Mouse (Mus musculus): ENCODE measurements around the gene Ang2. TPM values are rescaled to one million over a fixed set of nuclear protein-coding genes. Genes with fewer than 3 reads are reported as not detected.
"Not testable (repeated sequence)": the region's sequence is repeated elsewhere in the genome, so short reads cannot be mapped to it uniquely, and the experiment has no call there.

The Ang2 gene
- polyA plus RNA-seq (2012; rRNA removed), result not detected in 2 replicates

DNA sequence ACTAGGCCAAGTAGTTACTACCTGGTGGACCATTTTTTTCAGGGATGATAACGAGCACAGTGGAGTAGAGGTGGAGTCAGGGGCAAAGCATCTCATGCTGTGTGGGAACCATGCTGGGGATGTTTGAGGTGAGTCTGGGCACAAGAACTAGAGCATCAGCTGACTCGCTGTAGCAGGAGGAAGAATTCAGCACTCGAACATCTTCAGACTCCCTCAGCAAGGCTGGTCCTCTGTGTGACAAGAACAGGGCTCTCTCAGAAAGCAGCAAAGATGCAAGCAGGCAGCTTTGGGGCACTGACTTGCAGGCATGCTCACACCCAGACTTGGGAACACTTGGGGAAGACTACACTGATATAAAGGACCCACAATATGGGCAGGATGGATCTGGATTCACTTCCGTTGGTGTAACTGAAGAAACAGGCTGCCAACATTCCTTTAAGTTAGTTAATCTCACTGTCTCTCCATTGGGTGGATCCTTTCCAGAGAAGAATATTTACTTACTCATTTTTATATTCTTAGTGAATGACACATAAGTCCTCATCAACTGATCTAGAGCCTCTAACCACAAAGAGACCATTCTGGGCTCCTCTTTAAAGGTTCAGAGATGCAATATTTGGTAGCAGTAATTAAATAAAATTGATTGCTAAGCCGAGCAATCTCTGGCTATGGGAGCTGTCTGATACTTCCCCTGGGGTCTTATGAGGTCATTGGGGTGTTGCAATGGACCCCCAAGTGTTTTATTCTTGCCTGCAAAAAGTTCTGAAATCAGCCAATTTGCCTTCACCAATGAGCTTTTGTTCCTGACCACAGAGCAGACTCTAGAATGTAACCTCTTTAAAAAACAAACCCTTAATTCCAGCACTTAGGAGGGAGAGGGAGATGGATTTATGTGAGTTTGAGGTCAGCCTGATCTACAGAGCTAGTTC, at the start of gene Ang2:
Gene Ang2, minus strand, starts transcription at position 51 of the 926 bp plus-strand sequence.
- DNase-seq (ENCODE audit: low read depth, low spot score), result no peak
- WGBS, result 68% methylated on average over 5 of the region's 5 CpGs

DNA sequence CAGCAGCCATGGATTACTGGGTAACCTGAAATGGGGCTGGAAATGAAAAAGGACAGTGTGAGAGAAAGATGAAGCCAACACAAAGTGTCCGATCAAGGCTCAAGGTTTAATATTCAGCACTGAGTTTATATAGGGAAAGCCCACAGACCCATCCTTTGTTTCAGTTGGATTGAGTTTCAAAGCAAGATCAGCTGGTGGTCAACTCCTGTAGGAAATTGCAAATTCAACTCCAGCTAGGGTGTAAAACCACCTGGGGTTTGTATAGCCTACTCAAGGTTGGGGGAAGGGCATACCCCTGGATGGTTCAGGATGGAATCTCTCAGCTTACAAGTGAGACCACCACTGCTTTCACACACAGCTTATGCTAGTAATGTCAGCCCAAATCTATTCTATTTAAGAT, 48.8 kb upstream of the Ang2 start:
- 93% methylated on average over 1 of the region's 1 CpGs for WGBS
- DNase-seq (ENCODE audit: low read depth, low spot score), result no peak

DNA sequence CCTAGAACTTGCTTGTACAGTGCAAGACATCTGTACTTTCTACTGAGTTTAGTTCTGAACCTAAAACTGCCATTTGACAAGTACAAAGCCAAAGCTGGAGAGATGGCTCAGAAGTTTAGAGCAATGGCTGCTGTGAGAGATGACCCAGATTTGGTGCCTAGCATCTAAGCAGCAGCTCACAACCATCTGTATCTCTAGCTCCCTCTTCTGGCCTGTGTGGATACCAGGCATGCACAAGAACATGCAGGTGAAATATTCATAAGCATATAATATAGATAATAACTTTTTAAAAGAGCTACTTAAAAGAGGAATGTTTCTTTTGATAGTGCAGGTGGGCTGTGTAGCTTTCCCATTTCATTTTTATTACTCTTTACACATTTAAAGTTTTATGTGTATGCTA, 42.0 kb upstream of the Ang2 start:
- DNase-seq (ENCODE audit: low read depth, low spot score), result peak; percentile 2

GRCm38 (mm10) chr14:51237488-51237887, 38.5 kb upstream of the Ang2 start:
- 82% methylated on average over 1 of the region's 1 CpGs for WGBS
- not testable (repeated sequence) for DNase-seq (ENCODE audit: low read depth, low spot score)

GRCm38 (mm10) chr14:51229657-51230056, 30.7 kb upstream of the Ang2 start:
- DNase-seq (ENCODE audit: low read depth, low spot score), result not testable (repeated sequence)
- 49% methylated on average over 4 of the region's 4 CpGs for WGBS

GRCm38 (mm10) chr14:51220075-51220474, 21.1 kb upstream of the Ang2 start:
- DNase-seq (ENCODE audit: low read depth, low spot score), result not testable (repeated sequence)
- 76% methylated on average over 3 of the region's 3 CpGs for WGBS

DNA sequence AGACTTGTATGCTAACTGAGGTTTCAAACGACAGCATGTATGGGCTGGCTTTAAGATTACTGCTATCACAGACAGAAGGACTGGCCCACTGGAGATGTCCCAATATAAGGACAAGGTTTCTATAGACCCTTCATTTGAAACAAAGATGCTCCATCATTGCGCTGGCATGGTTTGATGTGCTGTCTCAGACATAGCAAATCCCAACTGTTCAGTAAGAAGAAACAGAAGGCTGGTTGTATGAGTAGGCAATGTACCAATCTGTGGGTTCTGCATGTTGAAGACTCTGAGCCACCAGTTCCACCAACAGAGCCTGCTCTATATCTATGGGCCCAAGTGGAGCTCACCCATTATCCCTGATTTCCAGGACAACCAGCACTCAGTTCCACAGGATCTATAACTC, 4.2 kb upstream of the Ang2 start, which contains the start of gene Ear14:
Gene Ear14, plus strand, starts transcription at position 277 of the 400 bp plus-strand sequence.
- no peak for DNase-seq (ENCODE audit: low read depth, low spot score)
- 93% methylated on average over 2 of the region's 2 CpGs for WGBS

DNA sequence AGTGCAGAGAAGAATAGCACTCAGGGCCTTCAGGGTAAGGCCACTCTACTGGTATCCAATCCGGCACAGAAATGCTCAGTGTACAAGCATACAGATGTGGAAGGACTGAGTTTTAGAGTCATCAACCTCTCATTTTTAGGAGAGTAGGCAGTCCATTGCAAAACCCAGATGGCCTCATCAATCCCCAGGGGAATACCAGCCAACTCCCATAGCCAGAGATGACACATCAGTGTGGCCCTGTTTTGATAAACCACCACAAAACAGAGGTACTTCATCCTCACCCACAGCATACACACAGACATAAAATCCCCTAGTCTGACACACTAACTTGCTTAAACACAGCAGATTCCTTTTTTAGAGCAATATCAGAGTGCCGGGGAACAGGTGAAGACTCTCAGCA, 1.5 kb upstream of the Ang2 start:
- DNase-seq (ENCODE audit: low read depth, low spot score), result no peak
- 88% methylated on average over 2 of the region's 2 CpGs for WGBS

DNA sequence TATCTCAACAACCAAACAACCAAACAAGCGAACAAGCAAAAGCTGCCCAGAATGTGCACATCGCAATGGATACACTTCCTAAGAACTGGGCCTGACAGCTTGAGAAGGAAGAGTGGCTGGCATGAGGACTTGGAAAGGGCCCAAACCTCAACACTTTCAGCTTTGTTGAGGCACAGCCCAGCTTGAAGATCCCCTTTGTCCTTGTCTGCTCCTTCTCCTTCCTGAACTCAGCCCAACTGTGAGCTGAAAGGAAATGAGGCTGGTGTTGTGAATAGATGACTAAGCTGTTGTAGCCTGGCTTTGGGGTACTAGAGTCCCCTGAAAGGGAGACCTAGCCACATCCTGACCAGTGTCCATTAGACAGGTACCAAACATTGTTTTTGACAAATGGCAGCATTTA, 1.1 kb upstream of the Ang2 start:
- no peak for DNase-seq (ENCODE audit: low read depth, low spot score)
- 89% methylated on average over 2 of the region's 2 CpGs for WGBS

- DNase-seq (ENCODE audit: low read depth, low spot score), result no peak
- WGBS, result 88% methylated on average over 4 of the region's 4 CpGs
These were observed 3.3 kb downstream of the Ang2 start for GRCm38 (mm10) chr14:51195681-51196080.

DNA sequence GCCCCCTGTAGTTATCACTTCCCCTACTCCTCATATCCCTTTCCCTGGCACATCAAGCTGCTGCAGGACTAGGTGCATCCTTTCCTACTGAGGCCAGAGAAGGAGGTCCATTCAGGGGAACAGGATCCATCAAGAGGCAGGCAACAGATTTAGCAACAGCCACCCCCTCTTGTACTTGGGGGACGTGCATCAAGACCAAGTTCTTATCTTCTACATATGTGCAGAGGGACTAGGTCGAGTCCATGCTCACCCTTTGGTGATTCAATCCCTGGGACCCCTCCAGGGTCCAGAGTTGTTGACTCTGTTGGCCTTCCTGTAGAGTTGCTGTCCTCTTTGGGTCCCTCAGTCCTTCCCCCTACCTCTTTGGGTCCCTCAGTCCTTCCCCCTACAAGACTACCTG, 17.9 kb downstream of the Ang2 start:
- not testable (repeated sequence) for DNase-seq (ENCODE audit: low read depth, low spot score)
- WGBS, result 83% methylated on average over 2 of the region's 2 CpGs

DNA sequence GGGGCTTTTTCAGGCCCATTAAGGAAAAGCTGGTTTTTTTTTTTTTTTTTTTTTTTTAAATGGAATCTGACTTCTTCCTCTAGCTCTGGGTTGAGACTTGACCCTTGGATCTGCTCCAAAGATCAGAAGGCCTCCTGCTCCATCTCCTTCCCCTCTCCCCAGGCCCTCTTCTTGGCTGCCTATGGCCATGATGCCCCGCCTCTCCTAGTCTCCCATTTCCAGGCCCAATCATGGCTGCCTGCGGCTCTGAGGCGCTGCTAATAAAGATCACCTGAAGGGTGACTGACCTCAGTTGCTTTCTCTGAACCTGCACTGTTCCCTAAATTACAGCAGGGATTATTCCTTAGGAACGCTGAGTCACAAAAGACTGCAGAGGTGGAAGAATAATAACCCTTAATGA, 25.1 kb downstream of the Ang2 start:
- WGBS, result 83% methylated on average over 4 of the region's 4 CpGs
- no peak for DNase-seq (ENCODE audit: low read depth, low spot score)

- not testable (repeated sequence) for DNase-seq (ENCODE audit: low read depth, low spot score)
- WGBS, result 65% methylated on average over 4 of the region's 4 CpGs
These were observed 26.0 kb downstream of the Ang2 start for GRCm38 (mm10) chr14:51172947-51173346.

- DNase-seq (ENCODE audit: low read depth, low spot score), result not testable (repeated sequence)
- 43% methylated on average over 9 of the region's 9 CpGs for WGBS
These were observed 26.7 kb downstream of the Ang2 start for GRCm38 (mm10) chr14:51172095-51172865.

DNA sequence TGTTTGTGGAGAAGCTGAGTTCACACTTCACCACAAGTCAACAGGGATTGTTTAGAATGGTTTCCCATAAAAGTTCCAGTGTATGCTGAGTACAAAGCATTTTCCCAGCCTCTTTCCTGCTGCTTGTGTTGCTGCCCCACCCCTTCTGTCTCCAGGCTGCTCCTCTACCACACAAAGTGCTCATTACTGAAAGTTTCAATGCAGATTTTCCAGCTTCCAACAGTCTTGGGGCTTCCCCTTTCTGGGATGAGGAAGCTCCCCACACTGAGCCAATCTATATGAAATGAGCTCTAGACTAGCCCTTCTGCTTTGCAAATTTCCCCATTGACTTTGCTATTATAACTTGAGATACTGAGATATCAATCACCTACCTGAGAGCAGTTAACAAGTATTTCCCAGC, 32.9 kb downstream of the Ang2 start:
- no peak for DNase-seq (ENCODE audit: low read depth, low spot score)

DNA sequence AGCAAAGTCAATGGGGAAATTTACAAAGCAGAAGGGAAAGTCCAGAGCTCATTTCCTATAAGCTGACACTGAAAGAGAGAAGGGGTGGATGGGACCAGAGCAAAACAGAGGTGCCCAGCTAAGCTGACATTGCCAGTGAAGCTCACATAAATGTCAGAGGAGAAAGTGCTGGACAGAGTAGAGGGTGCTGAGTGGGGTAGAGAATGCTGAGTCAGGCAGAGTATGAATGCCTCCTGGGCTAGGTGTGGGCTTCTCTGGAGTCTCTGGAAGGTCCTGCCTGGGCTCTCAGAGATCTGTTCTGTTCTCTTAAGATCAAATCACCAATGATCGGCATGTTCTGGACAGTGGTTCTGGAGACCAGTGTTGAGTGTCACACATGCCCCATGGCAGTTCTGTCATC, 33.5 kb downstream of the Ang2 start:
- 96% methylated on average over 1 of the region's 1 CpGs for WGBS
- DNase-seq (ENCODE audit: low read depth, low spot score), result no peak

GRCm38 (mm10) chr14:51163323-51163722, 35.6 kb downstream of the Ang2 start:
- not testable (repeated sequence) for DNase-seq (ENCODE audit: low read depth, low spot score)
- 56% methylated on average over 6 of the region's 6 CpGs for WGBS

DNA sequence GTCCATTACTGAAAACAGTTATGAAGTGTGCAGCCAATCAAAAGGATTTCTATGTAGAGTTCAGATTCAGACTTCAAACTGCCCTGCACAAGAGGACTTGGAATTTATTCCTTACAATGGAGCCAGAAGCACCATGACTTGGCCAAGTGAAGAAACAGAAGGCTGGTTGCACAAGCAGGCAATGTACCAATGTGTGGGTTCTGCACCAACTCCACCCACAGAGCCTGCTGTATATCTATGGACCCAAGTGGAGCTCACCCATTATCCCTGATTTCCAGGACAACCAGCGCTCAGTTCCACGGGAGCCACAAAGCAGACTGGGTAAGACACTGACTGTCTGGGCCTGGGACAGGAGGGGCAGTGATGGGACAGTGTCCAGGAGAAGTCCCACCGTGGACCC, 37.0 kb downstream of the Ang2 start, which contains the start of gene Rnase2b:
Gene Rnase2b, plus strand, starts transcription at position 285 of the 400 bp plus-strand sequence.
- not testable (repeated sequence) for DNase-seq (ENCODE audit: low read depth, low spot score)
- 97% methylated on average over 3 of the region's 3 CpGs for WGBS

GRCm38 (mm10) chr14:51157072-51157471, 41.9 kb downstream of the Ang2 start:
- 85% methylated on average over 1 of the region's 1 CpGs for WGBS
- DNase-seq (ENCODE audit: low read depth, low spot score), result no peak

GRCm38 (mm10) chr14:51156736-51157068, 42.2 kb downstream of the Ang2 start:
- WGBS, result 29% methylated on average over 4 of the region's 4 CpGs

More at GRCm38 (mm10) chr14:51156736-51157068, 42.2 kb downstream of the Ang2 start:
- no peak for DNase-seq (ENCODE audit: low read depth, low spot score)
